Mouse (Mus musculus) ovary, adult 18-20 months (tissue): Measurements from ENCODE around the gene Gm5868.
"Not testable (repeated sequence)": the region's sequence is repeated elsewhere in the genome, so short reads cannot be mapped to it uniquely, and the experiment has no call there.

Source experiments
- DNase-seq: peaks from one replicate; pipeline ENCODE4 v3.0.0; 2022; ENCODE audit warnings: low spot score, mixed read lengths

The Gm5868 gene

DNA sequence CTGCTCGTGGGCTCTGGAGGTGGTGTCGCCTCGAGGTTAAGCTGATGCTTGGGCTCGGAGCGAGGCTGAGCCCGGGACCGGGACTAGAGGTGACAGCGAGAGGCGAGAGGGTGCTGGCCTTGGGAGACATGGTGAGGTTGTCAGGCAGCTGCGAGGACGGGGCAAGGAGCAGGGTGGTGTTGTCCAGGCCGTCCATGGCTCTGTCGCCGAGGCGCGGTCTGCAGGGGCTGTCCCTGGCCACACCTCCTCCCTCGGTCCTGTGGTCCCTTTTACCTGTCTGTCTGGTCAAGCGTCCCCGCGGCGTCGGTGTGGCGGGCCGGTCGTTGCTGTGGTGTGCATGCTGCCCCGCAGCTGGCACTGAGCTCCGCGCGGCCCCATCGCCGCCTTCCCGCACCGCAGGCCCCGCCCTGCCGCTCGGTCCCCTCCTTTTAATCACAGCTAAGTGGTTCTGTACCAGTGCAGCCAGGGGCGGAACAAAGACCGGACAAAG lies at the start of gene Gm5868:
Gene Gm5868 (minus strand): TSS at position 360 of the 490 bp plus-strand sequence.
- DNase-seq = no peak

DNA sequence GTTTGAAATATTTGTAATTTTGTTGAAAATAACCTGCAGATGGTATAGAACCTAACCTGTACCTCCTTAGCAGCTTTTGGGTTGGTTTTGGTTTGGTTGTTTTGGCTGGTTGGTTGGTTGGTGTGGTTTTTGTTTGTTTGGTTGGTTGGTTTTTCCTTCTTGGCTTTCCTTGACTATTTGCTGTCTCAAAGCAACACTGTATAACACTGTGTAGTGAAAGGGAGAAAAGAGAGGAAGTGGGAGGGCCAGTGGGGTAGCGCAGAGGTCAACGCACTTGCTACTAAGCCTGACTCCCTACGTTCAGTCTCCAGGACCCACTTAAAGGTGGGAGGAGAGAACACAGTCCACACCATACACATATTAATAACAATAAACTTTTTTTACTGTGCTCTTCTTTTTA lies 49.2 kb upstream of the Gm5868 start:
- no peak for DNase-seq

DNA sequence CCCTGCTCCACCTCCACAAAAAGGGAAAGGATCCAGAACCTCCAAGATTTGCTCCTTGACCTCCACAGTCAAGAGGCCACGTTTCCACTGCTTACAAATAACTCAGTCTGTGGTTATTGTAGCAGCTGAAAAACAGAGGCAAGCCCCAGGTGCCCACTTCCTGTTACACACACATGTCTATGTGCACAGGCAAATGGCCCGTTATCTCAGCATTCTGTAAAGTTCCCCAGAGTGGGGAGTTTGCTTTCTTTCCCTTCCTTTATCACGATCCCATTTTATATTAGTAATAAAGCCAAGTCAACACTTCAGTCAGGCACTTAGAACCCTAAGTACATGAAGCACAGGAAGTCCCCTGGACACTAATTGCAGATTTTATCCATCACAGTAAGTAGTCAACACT lies 48.8 kb upstream of the Gm5868 start:
- no peak for DNase-seq

- no peak for DNase-seq
These were observed 47.5 kb upstream of the Gm5868 start for GRCm38 (mm10) chr5:72634791-72635271.

DNA sequence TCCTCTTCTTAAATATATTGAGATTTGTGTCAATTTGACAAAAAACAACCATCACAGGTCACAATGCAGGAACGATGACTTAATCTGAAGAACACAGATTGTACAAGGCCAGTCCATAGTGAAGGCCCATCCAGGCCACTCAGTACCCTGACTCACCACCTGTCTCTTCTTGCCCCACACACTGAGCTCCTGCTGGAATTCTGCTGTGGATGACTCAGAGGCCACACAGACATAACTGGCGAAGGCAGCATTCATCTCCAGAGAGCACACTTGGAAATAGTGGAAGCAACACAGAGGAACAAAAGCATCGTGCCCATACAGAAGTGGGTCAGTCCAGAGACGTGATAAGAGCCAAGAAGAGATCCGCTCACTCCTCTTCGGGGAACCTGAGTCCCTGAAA lies 42.7 kb upstream of the Gm5868 start:
- no peak for DNase-seq

DNA sequence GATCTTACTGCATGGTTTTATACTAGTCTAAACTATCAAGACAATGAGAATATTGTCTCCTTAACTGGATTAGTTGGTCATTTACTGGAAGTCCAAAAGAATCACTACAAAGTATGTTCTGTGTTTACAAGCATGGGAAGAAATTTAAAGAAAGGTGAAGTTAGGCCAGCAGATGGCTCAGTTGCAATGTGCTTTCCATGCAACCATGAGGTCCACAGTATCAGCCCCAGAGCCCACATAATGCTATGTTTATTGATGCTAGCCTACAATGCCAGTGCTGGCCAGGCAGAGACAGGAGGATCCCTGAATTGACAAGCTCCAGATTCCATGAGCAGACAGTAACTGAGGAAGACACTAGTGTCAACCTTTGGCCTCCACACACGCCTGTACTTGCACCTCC lies 33.7 kb upstream of the Gm5868 start:
- DNase-seq = no peak

DNA sequence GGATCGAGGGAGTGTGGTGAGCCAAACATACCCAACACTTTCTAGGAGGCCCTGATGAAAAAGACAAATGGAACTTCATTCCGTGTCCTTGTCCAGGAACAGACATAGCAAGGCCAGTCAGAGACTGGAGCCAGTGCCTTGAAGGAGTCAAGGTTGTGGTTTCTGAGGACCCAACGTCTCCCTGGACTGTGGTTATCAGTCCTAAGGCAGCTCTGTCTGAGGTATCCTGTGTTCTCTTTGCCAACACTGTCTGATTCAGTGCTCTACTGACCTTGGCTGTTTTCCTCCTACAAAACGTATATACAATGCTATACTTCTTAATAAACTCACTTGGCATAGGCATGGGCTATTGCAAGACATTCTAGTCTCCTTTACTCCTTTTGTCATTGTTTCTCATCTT lies 30.1 kb upstream of the Gm5868 start:
- DNase-seq = peak; percentile 19

- no peak for DNase-seq
These were observed 15.8 kb upstream of the Gm5868 start for GRCm38 (mm10) chr5:72603138-72603537.

DNA sequence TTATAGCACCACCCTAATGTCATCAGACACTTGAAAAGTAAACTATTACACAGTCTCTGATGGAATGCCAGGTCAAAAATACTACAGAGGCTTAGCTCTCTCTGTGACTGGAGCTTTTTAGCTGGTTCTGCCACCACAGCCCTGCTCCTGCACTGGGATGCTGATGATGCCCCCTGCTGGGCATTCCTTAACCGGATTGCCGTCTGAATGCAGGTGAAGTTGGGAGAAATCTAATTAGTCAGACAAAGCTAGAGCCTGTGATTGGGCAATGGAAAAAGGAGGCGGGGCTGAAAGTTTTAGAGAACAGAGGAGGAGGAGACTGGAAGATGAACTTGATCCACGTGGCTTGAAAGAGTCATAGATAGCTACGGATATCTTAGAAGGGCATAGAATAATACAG lies 13.7 kb upstream of the Gm5868 start:
- DNase-seq = peak; percentile 13

DNA sequence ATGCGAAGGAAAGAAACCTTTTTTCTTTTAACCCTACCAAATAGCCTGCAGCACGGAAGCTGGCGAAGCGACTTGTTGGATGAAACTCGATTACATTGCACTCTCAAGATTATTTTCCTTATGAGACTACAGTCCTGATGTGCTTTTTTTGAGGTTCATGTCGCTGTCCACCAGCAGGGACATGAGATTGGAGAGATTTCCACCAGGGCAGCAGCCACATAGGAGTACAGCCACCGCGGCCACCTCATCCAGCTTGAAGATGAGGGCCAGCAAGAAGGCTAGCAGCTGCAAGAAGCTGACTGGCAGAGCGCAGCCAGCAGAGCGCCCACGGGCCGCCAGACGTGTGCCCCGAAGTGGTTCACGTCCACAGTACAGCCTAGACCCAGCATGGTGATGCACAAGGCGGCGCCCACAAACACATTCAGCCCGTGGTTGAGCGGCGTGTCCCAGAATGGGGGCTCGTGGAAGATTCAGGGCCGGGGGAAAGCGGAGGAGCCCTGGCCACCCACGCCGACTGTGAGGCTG lies 622 bp downstream of the Gm5868 start:
- not testable (repeated sequence) for DNase-seq

- DNase-seq = not testable (repeated sequence)
These were observed 1.2 kb downstream of the Gm5868 start for GRCm38 (mm10) chr5:72586122-72586521.

- not testable (repeated sequence) for DNase-seq
These were observed 6.4 kb downstream of the Gm5868 start, which contains the start of gene Zar1 for GRCm38 (mm10) chr5:72580970-72581332. Gene Zar1 (minus strand): TSS chr5:72581254.

- DNase-seq = not testable (repeated sequence)
These were observed 7.0 kb downstream of the Gm5868 start for GRCm38 (mm10) chr5:72580088-72580969.

DNA sequence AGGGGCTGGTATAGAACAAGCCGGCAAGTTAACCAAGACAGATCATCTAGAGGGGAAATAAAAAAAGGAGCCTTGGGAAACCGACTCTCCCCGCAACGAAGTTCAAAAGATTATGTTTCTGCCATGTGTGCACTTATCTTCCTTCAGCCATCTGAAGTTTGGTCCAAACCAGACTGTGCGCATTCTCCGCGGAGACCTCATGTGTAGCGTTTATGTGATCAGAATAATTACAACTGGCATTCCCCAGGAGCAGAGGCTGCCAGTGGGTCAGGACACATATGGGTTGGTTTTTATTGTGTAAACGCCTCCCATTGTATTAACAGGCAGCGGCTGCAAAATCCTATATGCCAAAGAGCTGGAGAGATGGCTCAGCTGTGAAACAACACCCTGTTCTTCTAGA lies 7.8 kb downstream of the Gm5868 start:
- DNase-seq = not testable (repeated sequence)

GRCm38 (mm10) chr5:72565621-72566020 lies 21.7 kb downstream of the Gm5868 start:
- no peak for DNase-seq

DNA sequence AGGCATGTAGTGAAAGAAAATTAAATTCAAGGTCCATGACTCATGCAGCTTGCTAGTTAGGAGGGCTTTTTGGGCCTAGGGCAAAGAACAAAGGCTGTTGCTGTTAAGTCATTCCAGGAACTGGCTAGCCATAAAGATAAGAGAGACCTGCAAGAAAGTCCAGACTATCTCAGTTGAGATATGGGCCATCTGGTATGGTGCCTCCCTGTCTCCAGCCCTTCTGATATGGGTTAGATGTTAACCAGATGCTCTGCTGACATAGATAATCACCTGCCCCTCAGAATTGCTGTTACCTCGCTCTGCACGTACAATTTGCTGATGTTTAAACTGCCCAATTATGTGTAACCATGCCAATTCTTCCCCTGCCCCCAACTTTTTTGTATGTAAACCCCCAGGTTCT lies 24.2 kb downstream of the Gm5868 start:
- not testable (repeated sequence) for DNase-seq

- no peak for DNase-seq
These were observed 26.2 kb downstream of the Gm5868 start for GRCm38 (mm10) chr5:72560976-72561628.

DNA sequence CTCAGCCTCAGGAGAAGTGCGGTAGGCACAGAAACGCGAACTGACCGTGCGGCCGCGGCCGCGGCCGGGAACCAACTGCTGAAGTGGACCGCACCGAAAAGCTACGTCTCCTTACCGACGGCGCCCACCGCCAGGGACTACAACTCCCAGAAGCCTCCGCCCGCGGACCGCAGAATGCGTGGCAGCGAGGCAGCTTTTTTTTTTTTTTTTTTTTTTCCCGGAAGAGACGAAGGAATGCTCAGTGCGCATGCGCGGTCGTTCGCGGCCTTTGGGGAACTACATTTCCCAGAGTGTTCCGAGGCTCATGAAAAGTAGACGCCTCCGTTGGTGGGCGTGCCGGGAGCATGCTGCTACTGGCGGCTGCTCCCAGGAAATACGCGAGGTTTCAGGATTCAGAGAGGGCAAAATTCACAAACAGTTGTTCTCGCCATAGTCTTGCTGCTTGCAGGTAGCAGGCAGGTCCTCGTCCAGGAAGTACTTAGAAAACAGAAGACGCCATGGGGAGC lies 27.8 kb downstream of the Gm5868 start, which contains the start of gene Nfxl1:
Gene Nfxl1 (minus strand): TSS at position 141 of the 506 bp plus-strand sequence.
- peak; percentile 95 for DNase-seq

- DNase-seq = peak; percentile 18
These were observed 28.4 kb downstream of the Gm5868 start for GRCm38 (mm10) chr5:72558716-72559526.

GRCm38 (mm10) chr5:72556245-72556644 lies 31.1 kb downstream of the Gm5868 start:
- DNase-seq = no peak

- DNase-seq = no peak
These were observed 36.1 kb downstream of the Gm5868 start for GRCm38 (mm10) chr5:72551209-72551608.
